Mouse (Mus musculus) lung, adult 18-20 months (tissue): ENCODE results near the gene Mdk.

Experiments used
- DNase-seq, 2 experiments: peaks; one replicate each; pipeline ENCODE4 v3.0.0; 2022; ENCODE audit warnings: mixed read lengths in 2 of 2

Mdk gene

GRCm38 (mm10) chr2:91931328-91932159 is 553 bp downstream of the Mdk start:
- no peak for DNase-seq

GRCm38 (mm10) chr2:91930761-91931291 is 1.3 kb downstream of the Mdk start:
- DNase-seq = no peak

GRCm38 (mm10) chr2:91929936-91930335 is 2.2 kb downstream of the Mdk start:
- peak in 1 of 2 experiments; percentile 71 for DNase-seq

GRCm38 (mm10) chr2:91929455-91929854 is 2.6 kb downstream of the Mdk start:
- DNase-seq = no peak

GRCm38 (mm10) chr2:91928534-91929350 is 3.4 kb downstream of the Mdk start:
- DNase-seq = no peak

- DNase-seq = peak; percentile 75 to 86
Measured at GRCm38 (mm10) chr2:91927826-91928533, 4.1 kb downstream of the Mdk start.

- no peak for DNase-seq
Measured at GRCm38 (mm10) chr2:91926949-91927348, 5.1 kb downstream of the Mdk start, which contains the start of gene Chrm4. Gene Chrm4 (plus strand): TSS chr2:91927249.

- DNase-seq = no peak
Measured at GRCm38 (mm10) chr2:91925442-91925841, 6.7 kb downstream of the Mdk start.

GRCm38 (mm10) chr2:91924726-91925125 is 7.4 kb downstream of the Mdk start:
- no peak for DNase-seq

- peak; percentile 61 to 67 for DNase-seq
Measured at GRCm38 (mm10) chr2:91923415-91924337, 8.4 kb downstream of the Mdk start.

- DNase-seq = no peak
Measured at GRCm38 (mm10) chr2:91922586-91923414, 9.3 kb downstream of the Mdk start.

- DNase-seq = peak in 1 of 2 experiments; percentile 36
Measured at GRCm38 (mm10) chr2:91921790-91922570, 10.1 kb downstream of the Mdk start.

GRCm38 (mm10) chr2:91921181-91921789 is 10.8 kb downstream of the Mdk start:
- DNase-seq = peak; percentile 62 to 71

GRCm38 (mm10) chr2:91920130-91920529 is 12.0 kb downstream of the Mdk start:
- DNase-seq = no peak

- no peak for DNase-seq
Measured at GRCm38 (mm10) chr2:91917096-91917495, 15.0 kb downstream of the Mdk start.

GRCm38 (mm10) chr2:91916346-91916977 is 15.6 kb downstream of the Mdk start:
- DNase-seq = no peak

- peak in 1 of 2 experiments; percentile 45 for DNase-seq
Measured at GRCm38 (mm10) chr2:91913328-91914110, 18.6 kb downstream of the Mdk start.

- no peak for DNase-seq
Measured at GRCm38 (mm10) chr2:91912616-91913015, 19.5 kb downstream of the Mdk start.
